Mouse (Mus musculus): ENCODE results near the gene Zfp787. TPM values are rescaled to one million over a fixed set of nuclear protein-coding genes. Genes with fewer than 3 reads are reported as not detected.
A peak's percentile ranks its signal among the peaks of the same experiment; 100 is the strongest.

The Zfp787 gene
- polyA plus RNA-seq, 2 experiments = 14.4 to 45.9 TPM

DNA sequence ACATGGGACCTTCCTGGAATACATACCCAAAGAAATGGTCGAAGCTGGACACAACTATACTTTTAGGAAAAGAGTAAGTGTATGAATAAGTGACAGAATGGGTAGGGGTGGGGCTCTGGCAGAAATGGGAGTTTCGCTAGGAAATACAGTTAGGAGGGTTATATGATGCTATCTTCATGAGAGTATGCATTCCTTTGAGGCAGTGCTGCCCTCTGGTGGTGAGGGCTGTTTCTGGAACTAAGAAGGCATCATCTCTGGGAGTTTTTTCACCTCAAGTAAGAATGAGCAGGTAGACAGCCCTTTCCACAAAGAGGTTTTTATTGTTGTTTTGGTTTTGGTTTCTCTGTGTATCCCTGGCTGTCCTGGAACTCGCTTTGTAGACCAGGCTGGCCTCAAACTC lies 35.6 kb upstream of the Zfp787 start:
- TF ChIP-seq POLR2A (IDR thresholded peaks at IDR 0.05; ENCODE audit: borderline replicate concordance, extremely low read depth, insufficient read depth, insufficient read length) = no peak
- H3K4me1 ChIP-seq (ENCODE audit: control insufficient read depth, insufficient read depth, low read length) = no peaks in the 10 kb centered on the region
- ATAC-seq (ENCODE audit: low FRiP score, low read depth) = no peak
- peak; percentile 67 for DNase-seq (ENCODE audit: low spot score)
- H3K4me3 ChIP-seq (replicated peaks; ENCODE audit: low read length) = no peak overlapping the region
- H3K4me2 ChIP-seq (replicated peaks; ENCODE audit: low read depth, low read length, severe bottlenecking) = no peak overlapping the region
- H3K27me3 ChIP-seq (ENCODE audit: control insufficient read depth, insufficient read depth, low read length) = no peaks in the 10 kb centered on the region
- no peak overlapping the region for H3K27ac ChIP-seq (replicated peaks; ENCODE audit: low read depth, low read length)
- H3K9ac ChIP-seq (ENCODE audit: low read depth, low read length, severe bottlenecking) = no peak overlapping the region
- WGBS = 49% methylated on average over 3 of the region's 3 CpGs
- no peaks in the 10 kb centered on the region for H3K9me3 ChIP-seq (ENCODE audit: control insufficient read depth, low read length)
- H3K36me3 ChIP-seq (ENCODE audit: control insufficient read depth, insufficient read depth, low read length) = peaks cover 35% of the 10 kb centered on the region

DNA sequence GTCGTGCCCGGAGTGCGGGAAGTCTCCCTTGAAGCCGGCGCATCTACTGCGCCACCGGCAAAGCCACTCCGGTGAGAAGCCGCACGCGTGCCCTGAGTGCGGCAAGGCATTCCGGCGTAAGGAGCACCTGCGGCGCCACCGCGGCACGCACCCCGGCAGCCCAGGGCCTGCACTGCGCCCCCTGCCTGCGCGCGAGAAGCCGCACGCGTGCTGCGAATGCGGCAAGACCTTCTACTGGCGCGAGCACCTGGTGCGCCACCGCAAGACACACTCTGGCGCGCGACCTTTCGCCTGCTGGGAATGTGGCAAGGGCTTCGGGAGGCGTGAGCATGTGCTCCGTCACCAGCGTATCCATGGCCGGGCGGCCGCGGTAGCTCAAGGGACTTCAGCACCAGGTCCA lies 33.7 kb upstream of the Zfp787 start:
- no peak for TF ChIP-seq POLR2A (IDR thresholded peaks at IDR 0.05; ENCODE audit: borderline replicate concordance, extremely low read depth, insufficient read depth, insufficient read length)
- Histone ChIP-seq H3K4me1 (ENCODE audit: control insufficient read depth, insufficient read depth, low read length) (no peaks in the 10 kb centered on the region), H3K4me2 (replicated peaks; ENCODE audit: low read depth, low read length, severe bottlenecking) (no peak overlapping the region), H3K9ac (ENCODE audit: low read depth, low read length, severe bottlenecking) (no peak overlapping the region), H3K9me3 (ENCODE audit: control insufficient read depth, low read length) (no peaks in the 10 kb centered on the region), H3K27ac (replicated peaks; ENCODE audit: low read depth, low read length) (no peak overlapping the region), H3K27me3 (ENCODE audit: control insufficient read depth, insufficient read depth, low read length) (no peaks in the 10 kb centered on the region), H3K36me3 (ENCODE audit: control insufficient read depth, insufficient read depth, low read length) (peaks cover 52% of the 10 kb centered on the region), H3K4me3 (replicated peaks; ENCODE audit: low read length) (no peak overlapping the region)
- no peak for ATAC-seq (ENCODE audit: low FRiP score, low read depth)
- WGBS = 31% methylated on average over 43 of the region's 45 CpGs
- DNase-seq (ENCODE audit: low spot score) = no peak

DNA sequence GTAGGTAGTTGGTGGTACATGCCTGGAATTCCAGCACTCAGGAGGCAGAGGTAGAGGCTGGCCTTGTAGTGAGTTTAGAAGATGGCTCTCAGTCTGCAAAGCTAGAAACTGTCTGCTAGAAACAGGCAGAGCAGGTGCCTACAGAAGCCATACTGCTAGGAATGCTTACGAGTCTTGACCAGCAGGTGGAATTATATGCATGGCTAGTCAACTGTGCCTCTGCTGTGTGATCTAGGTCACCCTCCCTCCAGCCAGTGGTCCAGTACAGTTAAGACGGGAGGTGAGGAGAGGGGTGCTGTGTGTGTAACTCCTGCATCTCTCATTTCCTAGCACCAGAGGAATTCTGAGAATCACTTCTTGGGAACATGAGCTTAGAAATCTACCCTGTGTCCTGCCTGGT lies 31.0 kb upstream of the Zfp787 start:
- Histone ChIP-seq H3K4me1 (ENCODE audit: control insufficient read depth, insufficient read depth, low read length) (no peaks in the 10 kb centered on the region), H3K27ac (replicated peaks; ENCODE audit: low read depth, low read length) (no peak overlapping the region), H3K36me3 (ENCODE audit: control insufficient read depth, insufficient read depth, low read length) (peaks cover 69% of the 10 kb centered on the region), H3K27me3 (ENCODE audit: control insufficient read depth, insufficient read depth, low read length) (no peaks in the 10 kb centered on the region), H3K9ac (ENCODE audit: low read depth, low read length, severe bottlenecking) (no peak overlapping the region), H3K4me3 (replicated peaks; ENCODE audit: low read length) (no peak overlapping the region), H3K4me2 (replicated peaks; ENCODE audit: low read depth, low read length, severe bottlenecking) (no peak overlapping the region), H3K9me3 (ENCODE audit: control insufficient read depth, low read length) (no peaks in the 10 kb centered on the region)
- 85% methylated on average over 2 of the region's 2 CpGs for WGBS
- DNase-seq (ENCODE audit: low spot score) = no peak
- no peak for ATAC-seq (ENCODE audit: low FRiP score, low read depth)
- no peak for TF ChIP-seq POLR2A (IDR thresholded peaks at IDR 0.05; ENCODE audit: borderline replicate concordance, extremely low read depth, insufficient read depth, insufficient read length)

DNA sequence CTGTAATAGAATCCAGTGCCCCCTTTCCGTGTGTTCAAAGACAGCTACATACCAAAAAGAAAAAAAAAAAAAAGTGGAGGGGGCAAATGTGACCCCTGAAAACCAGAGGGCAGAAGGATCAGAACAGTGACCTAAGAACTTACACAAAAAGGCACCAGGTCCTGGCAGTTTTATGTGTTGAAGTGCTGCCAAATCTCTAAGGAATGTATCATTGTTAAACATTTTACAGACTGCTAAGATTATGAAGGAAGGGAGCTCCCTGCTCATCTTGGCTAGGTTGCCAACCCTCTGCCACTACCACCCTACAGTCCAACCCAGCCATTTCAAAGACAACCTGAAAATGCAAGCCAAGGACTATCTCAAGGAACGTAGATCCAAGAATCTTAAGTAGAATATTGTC lies 30.4 kb upstream of the Zfp787 start:
- H3K27me3 ChIP-seq (ENCODE audit: control insufficient read depth, insufficient read depth, low read length) = no peaks in the 10 kb centered on the region
- no peak overlapping the region for H3K9ac ChIP-seq (ENCODE audit: low read depth, low read length, severe bottlenecking)
- H3K4me2 ChIP-seq (replicated peaks; ENCODE audit: low read depth, low read length, severe bottlenecking) = no peak overlapping the region
- H3K9me3 ChIP-seq (ENCODE audit: control insufficient read depth, low read length) = no peaks in the 10 kb centered on the region
- DNase-seq (ENCODE audit: low spot score) (no peak), ATAC-seq (ENCODE audit: low FRiP score, low read depth) (no peak)
- no peaks in the 10 kb centered on the region for H3K4me1 ChIP-seq (ENCODE audit: control insufficient read depth, insufficient read depth, low read length)
- H3K27ac ChIP-seq (replicated peaks; ENCODE audit: low read depth, low read length) = no peak overlapping the region
- WGBS = 97% methylated on average over 2 of the region's 2 CpGs
- TF ChIP-seq POLR2A (IDR thresholded peaks at IDR 0.05; ENCODE audit: borderline replicate concordance, extremely low read depth, insufficient read depth, insufficient read length) = no peak
- peaks cover 69% of the 10 kb centered on the region for H3K36me3 ChIP-seq (ENCODE audit: control insufficient read depth, insufficient read depth, low read length)
- H3K4me3 ChIP-seq (replicated peaks; ENCODE audit: low read length) = no peak overlapping the region

DNA sequence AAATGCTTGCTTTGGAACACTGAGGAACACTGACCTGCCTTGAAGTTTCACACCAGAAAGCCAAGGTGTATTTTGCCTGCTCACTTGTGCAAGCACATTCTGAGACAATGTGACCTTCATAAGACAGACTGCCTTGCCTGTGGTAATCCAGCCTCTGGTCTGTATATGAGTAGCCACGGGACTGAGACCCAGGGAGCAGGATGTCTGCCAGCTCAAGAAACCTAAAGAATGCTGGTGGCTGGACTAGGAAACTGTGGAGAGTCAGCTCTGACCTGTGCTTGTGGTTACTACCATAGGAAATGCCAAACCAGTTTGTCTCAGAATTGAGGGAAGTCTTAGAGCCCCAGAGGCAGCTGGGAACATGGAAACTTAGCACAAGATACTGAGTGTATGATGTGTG lies 29.6 kb upstream of the Zfp787 start:
- 93% methylated on average over 1 of the region's 1 CpGs for WGBS
- Histone ChIP-seq H3K9me3 (ENCODE audit: control insufficient read depth, low read length) (no peaks in the 10 kb centered on the region), H3K9ac (ENCODE audit: low read depth, low read length, severe bottlenecking) (no peak overlapping the region), H3K4me3 (replicated peaks; ENCODE audit: low read length) (no peak overlapping the region), H3K4me1 (ENCODE audit: control insufficient read depth, insufficient read depth, low read length) (no peaks in the 10 kb centered on the region), H3K27ac (replicated peaks; ENCODE audit: low read depth, low read length) (no peak overlapping the region), H3K4me2 (replicated peaks; ENCODE audit: low read depth, low read length, severe bottlenecking) (no peak overlapping the region), H3K27me3 (ENCODE audit: control insufficient read depth, insufficient read depth, low read length) (no peaks in the 10 kb centered on the region), H3K36me3 (ENCODE audit: control insufficient read depth, insufficient read depth, low read length) (peaks cover 69% of the 10 kb centered on the region)
- TF ChIP-seq POLR2A (IDR thresholded peaks at IDR 0.05; ENCODE audit: borderline replicate concordance, extremely low read depth, insufficient read depth, insufficient read length) = no peak
- ATAC-seq (ENCODE audit: low FRiP score, low read depth) = no peak
- DNase-seq (ENCODE audit: low spot score) = no peak

- H3K27ac ChIP-seq (replicated peaks; ENCODE audit: low read depth, low read length) = no peak overlapping the region
- 83% methylated on average over 8 of the region's 8 CpGs for WGBS
- no peaks in the 10 kb centered on the region for H3K9me3 ChIP-seq (ENCODE audit: control insufficient read depth, low read length)
- DNase-seq (ENCODE audit: low spot score) (no peak), ATAC-seq (ENCODE audit: low FRiP score, low read depth) (no peak)
- H3K4me3 ChIP-seq (replicated peaks; ENCODE audit: low read length) = no peak overlapping the region
- no peaks in the 10 kb centered on the region for H3K27me3 ChIP-seq (ENCODE audit: control insufficient read depth, insufficient read depth, low read length)
- no peaks in the 10 kb centered on the region for H3K4me1 ChIP-seq (ENCODE audit: control insufficient read depth, insufficient read depth, low read length)
- peaks cover 65% of the 10 kb centered on the region for H3K36me3 ChIP-seq (ENCODE audit: control insufficient read depth, insufficient read depth, low read length)
- H3K9ac ChIP-seq (ENCODE audit: low read depth, low read length, severe bottlenecking) = no peak overlapping the region
- no peak overlapping the region for H3K4me2 ChIP-seq (replicated peaks; ENCODE audit: low read depth, low read length, severe bottlenecking)
- TF ChIP-seq POLR2A (IDR thresholded peaks at IDR 0.05; ENCODE audit: borderline replicate concordance, extremely low read depth, insufficient read depth, insufficient read length) = no peak
Observed at GRCm38 (mm10) chr7:6184521-6184920, 28.7 kb upstream of the Zfp787 start.
